Mouse (Mus musculus): ENCODE data around the gene Foxa3. TPM values are rescaled to one million over a fixed set of nuclear protein-coding genes. Genes with fewer than 3 reads are reported as not detected.

Foxa3 gene
- polyA plus RNA-seq, 1 experiment from 2014 or later: not detected

- Histone ChIP-seq H3K36me3 (peaks cover 29% of the 10 kb centered on the region), H3K27ac (peak overlapping the region; percentile 94), H3K9ac (peak overlapping the region; percentile 97), H3K4me3 (peak overlapping the region; percentile 91), H3K4me2 (peak overlapping the region; percentile 100), H3K4me1 (replicated peaks) (peaks cover 60% of the 10 kb centered on the region), H3K27me3 (no peaks in the 10 kb centered on the region), H3K9me3 (no peaks in the 10 kb centered on the region)
- WGBS: 10% methylated on average over 34 of the region's 34 CpGs
- ATAC-seq (ENCODE audit: low FRiP score): peak; percentile 1; the same call in 1 of the 2 replicates
Measured at GRCm38 (mm10) chr7:19004631-19005079, 18.7 kb downstream of the Foxa3 start.

- Histone ChIP-seq H3K36me3 (peaks cover 29% of the 10 kb centered on the region), H3K4me2 (peak within 1 kb of the TSS; percentile 100), H3K27ac (peak within 1 kb of the TSS; percentile 94), H3K4me1 (replicated peaks) (peaks cover 60% of the 10 kb centered on the region), H3K27me3 (no peaks in the 10 kb centered on the region), H3K9me3 (no peaks in the 10 kb centered on the region), H3K4me3 (peak within 1 kb of the TSS; percentile 91), H3K9ac (peak within 1 kb of the TSS; percentile 97)
- ATAC-seq (ENCODE audit: low FRiP score): peak; percentile 59
- WGBS: under 1% methylated on average over 66 of the region's 90 CpGs
Measured at GRCm38 (mm10) chr7:19003902-19004630, 19.3 kb downstream of the Foxa3 start, which contains the start of gene Irf2bp1. Gene Irf2bp1, plus strand, starts transcription at chr7:19004044.

GRCm38 (mm10) chr7:19002848-19003498, 20.4 kb downstream of the Foxa3 start:
- Histone ChIP-seq H3K9me3 (no peaks in the 10 kb centered on the region), H3K4me2 (peak overlapping the region; percentile 65), H3K4me3 (peak overlapping the region; percentile 41), H3K27me3 (no peaks in the 10 kb centered on the region), H3K4me1 (replicated peaks) (peaks cover 60% of the 10 kb centered on the region), H3K36me3 (peaks cover 29% of the 10 kb centered on the region), H3K9ac (peak overlapping the region; percentile 78), H3K27ac (peak overlapping the region; percentile 75)
- 4% methylated on average over 17 of the region's 17 CpGs for WGBS
- peak; percentile 50 for ATAC-seq (ENCODE audit: low FRiP score)

GRCm38 (mm10) chr7:19002115-19002514, 21.2 kb downstream of the Foxa3 start:
- no peaks in the 10 kb centered on the region for H3K9me3 ChIP-seq
- peak overlapping the region; percentile 75 for H3K27ac ChIP-seq
- peak overlapping the region; percentile 65 for H3K4me2 ChIP-seq
- no peak for ATAC-seq (ENCODE audit: low FRiP score)
- whole genome bisulfite sequencing: 53% methylated on average over 4 of the region's 4 CpGs
- peak overlapping the region; percentile 41 for H3K4me3 ChIP-seq
- H3K36me3 ChIP-seq: peaks cover 21% of the 10 kb centered on the region
- peak overlapping the region; percentile 78 for H3K9ac ChIP-seq
- H3K4me1 ChIP-seq (replicated peaks): peaks cover 53% of the 10 kb centered on the region
- H3K27me3 ChIP-seq: no peaks in the 10 kb centered on the region

- WGBS: 80% methylated on average over 3 of the region's 3 CpGs
- no peak overlapping the region for H3K4me3 ChIP-seq
- peak overlapping the region; percentile 19; the same call in 1 of the 2 replicates for H3K27ac ChIP-seq
- H3K27me3 ChIP-seq: no peaks in the 10 kb centered on the region
- peaks cover 17% of the 10 kb centered on the region for H3K36me3 ChIP-seq
- no peak for ATAC-seq (ENCODE audit: low FRiP score)
- H3K9me3 ChIP-seq: no peaks in the 10 kb centered on the region
- peaks cover 49% of the 10 kb centered on the region for H3K4me1 ChIP-seq (replicated peaks)
- H3K4me2 ChIP-seq: 0 out of 2 replicates have a peak overlapping the region, but pooled peaks have one; percentile 65
- H3K9ac ChIP-seq: 0 out of 2 replicates have a peak overlapping the region, but pooled peaks have one; percentile 70
Measured at GRCm38 (mm10) chr7:19001807-19002085, 21.6 kb downstream of the Foxa3 start.

- Histone ChIP-seq H3K36me3 (peaks cover 19% of the 10 kb centered on the region), H3K27me3 (no peaks in the 10 kb centered on the region), H3K27ac (no peak overlapping the region), H3K9ac (peak overlapping the region; percentile 70), H3K4me1 (replicated peaks) (peaks cover 45% of the 10 kb centered on the region), H3K4me2 (peak overlapping the region; percentile 52), H3K4me3 (peak overlapping the region; percentile 33), H3K9me3 (no peaks in the 10 kb centered on the region)
- WGBS: 45% methylated on average over 17 of the region's 18 CpGs
- no peak for ATAC-seq (ENCODE audit: low FRiP score)
Measured at GRCm38 (mm10) chr7:19001066-19001806, 22.1 kb downstream of the Foxa3 start.

- Histone ChIP-seq H3K9ac (peak overlapping the region; percentile 70), H3K27me3 (no peaks in the 10 kb centered on the region), H3K9me3 (no peaks in the 10 kb centered on the region), H3K4me1 (replicated peaks) (peaks cover 37% of the 10 kb centered on the region), H3K36me3 (peaks cover 19% of the 10 kb centered on the region), H3K4me2 (peak overlapping the region; percentile 52), H3K4me3 (peak overlapping the region; percentile 33), H3K27ac (no peak overlapping the region)
- no peak for ATAC-seq (ENCODE audit: low FRiP score)
- WGBS: 56% methylated on average over 10 of the region's 10 CpGs
Measured at GRCm38 (mm10) chr7:19000421-19000820, 22.9 kb downstream of the Foxa3 start.

GRCm38 (mm10) chr7:18998835-18999234, 24.5 kb downstream of the Foxa3 start:
- Histone ChIP-seq H3K27me3 (peaks cover under 1% of the 10 kb centered on the region), H3K9ac (peak overlapping the region; percentile 36; the same call in 1 of the 2 replicates), H3K4me3 (no peak overlapping the region), H3K9me3 (no peaks in the 10 kb centered on the region), H3K4me2 (no peak overlapping the region), H3K4me1 (replicated peaks) (peaks cover 36% of the 10 kb centered on the region), H3K36me3 (peaks cover 17% of the 10 kb centered on the region), H3K27ac (no peak overlapping the region)
- no peak for ATAC-seq (ENCODE audit: low FRiP score)
- 35% methylated on average over 9 of the region's 9 CpGs for WGBS

- peaks cover 42% of the 10 kb centered on the region for H3K4me1 ChIP-seq (replicated peaks)
- H3K27ac ChIP-seq: no peak overlapping the region
- peaks cover 15% of the 10 kb centered on the region for H3K27me3 ChIP-seq
- WGBS: 93% methylated on average over 5 of the region's 5 CpGs
- H3K9ac ChIP-seq: peak overlapping the region; percentile 81
- peak overlapping the region; percentile 56 for H3K4me3 ChIP-seq
- H3K9me3 ChIP-seq: no peaks in the 10 kb centered on the region
- peak overlapping the region; percentile 83 for H3K4me2 ChIP-seq
- ATAC-seq (ENCODE audit: low FRiP score): no peak
- H3K36me3 ChIP-seq: peaks cover 15% of the 10 kb centered on the region
Measured at GRCm38 (mm10) chr7:18993036-18993435, 30.3 kb downstream of the Foxa3 start.

- peak overlapping the region; percentile 56 for H3K4me3 ChIP-seq
- H3K4me1 ChIP-seq (replicated peaks): peaks cover 42% of the 10 kb centered on the region
- peaks cover 15% of the 10 kb centered on the region for H3K36me3 ChIP-seq
- no peaks in the 10 kb centered on the region for H3K9me3 ChIP-seq
- peak overlapping the region; percentile 83 for H3K4me2 ChIP-seq
- peak overlapping the region; percentile 94; the same call in 1 of the 2 replicates for H3K27ac ChIP-seq
- peaks cover 18% of the 10 kb centered on the region for H3K27me3 ChIP-seq
- WGBS: 2% methylated on average over 31 of the region's 31 CpGs
- H3K9ac ChIP-seq: peak overlapping the region; percentile 81
- no peak for ATAC-seq (ENCODE audit: low FRiP score)
Measured at GRCm38 (mm10) chr7:18992294-18992675, 31.1 kb downstream of the Foxa3 start.

GRCm38 (mm10) chr7:18991660-18992293, 31.6 kb downstream of the Foxa3 start:
- Histone ChIP-seq H3K4me2 (peak overlapping the region; percentile 83), H3K27ac (peak overlapping the region; percentile 94), H3K27me3 (peaks cover 18% of the 10 kb centered on the region), H3K9me3 (no peaks in the 10 kb centered on the region), H3K9ac (peak overlapping the region; percentile 81), H3K36me3 (peaks cover 15% of the 10 kb centered on the region), H3K4me3 (peak overlapping the region; percentile 56), H3K4me1 (replicated peaks) (peaks cover 42% of the 10 kb centered on the region)
- under 1% methylated on average over 59 of the region's 59 CpGs for WGBS
- ATAC-seq (ENCODE audit: low FRiP score): peak; percentile 29

All from hindbrain, embryonic 13.5 days (tissue).